In genomic region chr16:38459990-38460389, GRCm38 (mm10) we compare ENCODE assay signal across 1 mouse cellular context.
TF ChIP-seq lines count a peak whose summit lies in the region.

No protein-coding gene starts in this region.

TF ChIP-seq in myocyte, 11 proteins besides CTCF, POLR2A, EP300 and RAD21:
- TF ChIP-seq TCF12 (IDR thresholded peaks at IDR 0.05; ENCODE audit: insufficient read depth, poor library complexity, severe bottlenecking) = no peak
- TF ChIP-seq USF1 (IDR thresholded peaks at IDR 0.05; ENCODE audit: low read depth) = no peak
- TF ChIP-seq MYOG (IDR thresholded peaks at IDR 0.05; ENCODE audit: control insufficient read depth in 1 of 3, insufficient read depth in 1 of 3, insufficient read length in 2 of 3, low read depth in 2 of 3) = no peak
- TF ChIP-seq CEBPB (IDR thresholded peaks at IDR 0.05; ENCODE audit: insufficient read depth, poor library complexity, severe bottlenecking) = no peak
- no peak for TF ChIP-seq E2F4 (IDR thresholded peaks at IDR 0.05; ENCODE audit: insufficient read depth)
- TF ChIP-seq MAX (IDR thresholded peaks at IDR 0.05; ENCODE audit: low read depth) = no peak
- no peak for TF ChIP-seq TCF3 (IDR thresholded peaks at IDR 0.05; ENCODE audit: insufficient read length, low read depth)
- no peak for TF ChIP-seq SRF (IDR thresholded peaks at IDR 0.05; ENCODE audit: control insufficient read depth, insufficient read length, low read depth)
- no peak for TF ChIP-seq MYOD1 (IDR thresholded peaks at IDR 0.05; ENCODE audit: control insufficient read depth in 1 of 3, insufficient read length in 2 of 3, low read depth in 2 of 3)
- TF ChIP-seq POLR2AphosphoS2 (IDR thresholded peaks at IDR 0.05; ENCODE audit: insufficient read length, low read depth) = no peak
- TF ChIP-seq REST (IDR thresholded peaks at IDR 0.05; ENCODE audit: insufficient read depth, insufficient read length) = no peak
